Mouse (Mus musculus): ENCODE results near the gene Zeb2.

DNA sequence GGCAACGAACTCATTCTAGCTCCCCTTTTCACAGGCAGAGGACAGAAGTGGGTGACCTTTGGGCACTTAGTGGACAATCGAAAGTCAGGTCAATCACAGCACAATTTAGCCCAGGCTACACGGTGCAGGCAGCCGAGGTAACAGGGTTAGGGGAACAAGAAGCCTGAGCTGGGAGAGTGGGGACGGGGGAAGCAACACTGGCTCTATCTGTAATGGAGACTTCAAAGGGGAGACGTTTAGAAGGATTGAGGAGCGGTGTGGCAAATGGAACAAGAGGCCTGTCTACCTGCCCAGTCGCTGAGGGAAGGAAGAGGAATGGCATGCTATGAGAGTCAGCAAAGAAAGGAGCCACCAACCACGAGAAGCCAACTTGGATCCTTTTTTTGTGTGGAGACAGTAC is 57.0 kb downstream of the Zeb2 start:
- TF ChIP-seq POLR2A (IDR thresholded peaks at IDR 0.05; ENCODE audit: low read depth, low read length) = no peak
- TF ChIP-seq CTCF (conservative IDR thresholded peaks at IDR 0.05; ENCODE audit: insufficient read depth, insufficient read length, low read depth, low read length) = no peak
